Mouse (Mus musculus) embryonic facial prominence, embryonic 10.5 days (tissue): ENCODE data around the gene Mroh8. TPM values are rescaled to one million over a fixed set of nuclear protein-coding genes. Genes with fewer than 3 reads are reported as not detected.

ENCODE experiments used
- DNase-seq: peaks from one replicate; pipeline ENCODE4 v3.0.0-alpha.2; 2017; ENCODE audit warnings: low spot score
- H3K27ac ChIP-seq: fragments of 300-500 bp; sonication (generic); replicated peaks from 2 replicates; pipeline ENCODE4 v1.5.1; 2016; ENCODE audit warnings: mild to moderate bottlenecking
- H3K27me3 ChIP-seq: fragments of 300-500 bp; sonication (generic); replicated peaks from 2 replicates; pipeline ENCODE4 v1.6.1; 2016; ENCODE audit warnings: low read depth, mild to moderate bottlenecking; ENCODE audit not compliant: poor library complexity, severe bottlenecking
- H3K36me3 ChIP-seq: fragments of 300-500 bp; sonication (generic); replicated peaks from 2 replicates; pipeline ENCODE4 v1.6.1; 2016; ENCODE audit warnings: mild to moderate bottlenecking, moderate library complexity
- H3K4me1 ChIP-seq: fragments of 300-500 bp; sonication (generic); 2 replicates; pipeline ENCODE4 v1.6.1; 2016
- H3K4me3 ChIP-seq: fragments of 300-500 bp; sonication (generic); 2 replicates; pipeline ENCODE4 v1.5.1; 2016; ENCODE audit warnings: mild to moderate bottlenecking, moderate library complexity
- H3K9me3 ChIP-seq: fragments of 300-500 bp; sonication (generic); 2 replicates; pipeline ENCODE4 v1.6.1; 2016; ENCODE audit warnings: mild to moderate bottlenecking
- WGBS: fragments of 180-500 bp; shearing (Covaris S2); methylation state at CpG from one replicate; pipeline ENCODE4 v1.1.7; 2016; 5-methylcytosine and 5-hydroxymethylcytosine counted together
- polyA plus RNA-seq: library from polyadenylated mRNA; unstranded; fragments of >200 nt; fragmentation: Nextera tagmentation; extraction: Ambion mirVana; gene quantifications from 2 replicates; pipeline ENCODE4 v1.2.1, GENCODE M21; 2016

Gene Mroh8
- polyA plus RNA-seq, result 0.73 and 1.0 TPM in 2 replicates

- under 1% methylated on average over 32 of the region's 32 CpGs for WGBS
- no peak for DNase-seq
- Histone ChIP-seq H3K27me3 (no peaks in the 10 kb centered on the region), H3K4me1 (peaks cover 20% of the 10 kb centered on the region), H3K4me3 (peak within 1 kb of the TSS; percentile 99), H3K36me3 (peaks cover 37% of the 10 kb centered on the region), H3K9me3 (no peaks in the 10 kb centered on the region), H3K27ac (peak within 1 kb of the TSS; percentile 99)
Measured at GRCm38 (mm10) chr2:157279416-157279800, at the start of gene Mroh8. TSS of gene Mroh8 (minus strand) at chr2:157279549.

- H3K4me3 ChIP-seq, result no peak overlapping the region
- 26% methylated on average over 11 of the region's 11 CpGs for WGBS
- peaks cover 33% of the 10 kb centered on the region for H3K4me1 ChIP-seq
- peaks cover 59% of the 10 kb centered on the region for H3K36me3 ChIP-seq
- H3K27me3 ChIP-seq, result no peaks in the 10 kb centered on the region
- H3K9me3 ChIP-seq, result no peaks in the 10 kb centered on the region
- DNase-seq, result peak; percentile 56
- peak overlapping the region; percentile 81 for H3K27ac ChIP-seq
Measured at GRCm38 (mm10) chr2:157328570-157328969, 49.2 kb upstream of the Mroh8 start.

- no peak overlapping the region for H3K4me3 ChIP-seq
- H3K36me3 ChIP-seq, result peaks cover 63% of the 10 kb centered on the region
- H3K27me3 ChIP-seq, result no peaks in the 10 kb centered on the region
- DNase-seq, result no peak
- peak overlapping the region; percentile 81 for H3K27ac ChIP-seq
- peaks cover 33% of the 10 kb centered on the region for H3K4me1 ChIP-seq
- WGBS, result 29% methylated on average over 5 of the region's 5 CpGs
- no peaks in the 10 kb centered on the region for H3K9me3 ChIP-seq
Measured at GRCm38 (mm10) chr2:157328106-157328505, 48.8 kb upstream of the Mroh8 start.

GRCm38 (mm10) chr2:157325238-157325637 is 45.9 kb upstream of the Mroh8 start:
- WGBS, result 84% methylated on average over 2 of the region's 2 CpGs
- H3K27me3 ChIP-seq, result no peaks in the 10 kb centered on the region
- peaks cover 92% of the 10 kb centered on the region for H3K36me3 ChIP-seq
- no peak for DNase-seq
- H3K27ac ChIP-seq, result no peak overlapping the region
- H3K4me3 ChIP-seq, result no peak overlapping the region
- H3K9me3 ChIP-seq, result no peaks in the 10 kb centered on the region
- peaks cover 35% of the 10 kb centered on the region for H3K4me1 ChIP-seq

- Histone ChIP-seq H3K36me3 (peaks cover 100% of the 10 kb centered on the region), H3K4me3 (no peak overlapping the region), H3K9me3 (no peaks in the 10 kb centered on the region), H3K27me3 (no peaks in the 10 kb centered on the region), H3K4me1 (peaks cover 15% of the 10 kb centered on the region), H3K27ac (no peak overlapping the region)
- no peak for DNase-seq
- 90% methylated on average over 5 of the region's 5 CpGs for WGBS
Measured at GRCm38 (mm10) chr2:157322029-157322766, 42.8 kb upstream of the Mroh8 start.

- H3K27ac ChIP-seq, result no peak overlapping the region
- H3K27me3 ChIP-seq, result no peaks in the 10 kb centered on the region
- H3K36me3 ChIP-seq, result peaks cover 100% of the 10 kb centered on the region
- peak; percentile 26 for DNase-seq
- H3K4me1 ChIP-seq, result peaks cover 15% of the 10 kb centered on the region
- 45% methylated on average over 5 of the region's 5 CpGs for whole genome bisulfite sequencing
- H3K4me3 ChIP-seq, result no peak overlapping the region
- no peaks in the 10 kb centered on the region for H3K9me3 ChIP-seq
Measured at GRCm38 (mm10) chr2:157320886-157321285, 41.5 kb upstream of the Mroh8 start.

GRCm38 (mm10) chr2:157320135-157320534 is 40.8 kb upstream of the Mroh8 start:
- 80% methylated on average over 8 of the region's 8 CpGs for WGBS
- H3K27ac ChIP-seq, result no peak overlapping the region; the same call in 1 of the 2 replicates
- peaks cover 100% of the 10 kb centered on the region for H3K36me3 ChIP-seq
- no peaks in the 10 kb centered on the region for H3K9me3 ChIP-seq
- H3K4me3 ChIP-seq, result no peak overlapping the region
- H3K4me1 ChIP-seq, result peaks cover 15% of the 10 kb centered on the region
- H3K27me3 ChIP-seq, result no peaks in the 10 kb centered on the region
- DNase-seq, result no peak

GRCm38 (mm10) chr2:157317220-157317619 is 37.9 kb upstream of the Mroh8 start:
- peaks cover 100% of the 10 kb centered on the region for H3K36me3 ChIP-seq
- H3K27ac ChIP-seq, result no peak overlapping the region
- WGBS, result 93% methylated on average over 6 of the region's 6 CpGs
- no peak overlapping the region for H3K4me3 ChIP-seq
- H3K27me3 ChIP-seq, result no peaks in the 10 kb centered on the region
- peaks cover 15% of the 10 kb centered on the region for H3K4me1 ChIP-seq
- no peak for DNase-seq
- H3K9me3 ChIP-seq, result no peaks in the 10 kb centered on the region

GRCm38 (mm10) chr2:157316358-157316933 is 37.1 kb upstream of the Mroh8 start:
- H3K27me3 ChIP-seq, result no peaks in the 10 kb centered on the region
- H3K4me3 ChIP-seq, result no peak overlapping the region
- H3K9me3 ChIP-seq, result no peaks in the 10 kb centered on the region
- H3K4me1 ChIP-seq, result peaks cover 15% of the 10 kb centered on the region
- no peak for DNase-seq
- H3K27ac ChIP-seq, result no peak overlapping the region
- H3K36me3 ChIP-seq, result peaks cover 100% of the 10 kb centered on the region
- WGBS, result 84% methylated on average over 14 of the region's 14 CpGs

GRCm38 (mm10) chr2:157315486-157315885 is 36.1 kb upstream of the Mroh8 start:
- H3K36me3 ChIP-seq, result peaks cover 100% of the 10 kb centered on the region
- no peak overlapping the region for H3K4me3 ChIP-seq
- H3K27me3 ChIP-seq, result no peaks in the 10 kb centered on the region
- H3K27ac ChIP-seq, result no peak overlapping the region
- DNase-seq, result no peak
- 89% methylated on average over 6 of the region's 6 CpGs for WGBS
- no peaks in the 10 kb centered on the region for H3K9me3 ChIP-seq
- H3K4me1 ChIP-seq, result peaks cover 8% of the 10 kb centered on the region

- no peaks in the 10 kb centered on the region for H3K9me3 ChIP-seq
- H3K36me3 ChIP-seq, result peaks cover 100% of the 10 kb centered on the region
- no peak overlapping the region for H3K4me3 ChIP-seq
- WGBS, result 81% methylated on average over 7 of the region's 7 CpGs
- DNase-seq, result no peak
- H3K4me1 ChIP-seq, result no peaks in the 10 kb centered on the region
- H3K27ac ChIP-seq, result no peak overlapping the region
- no peaks in the 10 kb centered on the region for H3K27me3 ChIP-seq
Measured at GRCm38 (mm10) chr2:157314310-157314709, 35.0 kb upstream of the Mroh8 start.

GRCm38 (mm10) chr2:157313718-157314117 is 34.4 kb upstream of the Mroh8 start:
- 87% methylated on average over 3 of the region's 3 CpGs for WGBS
- H3K9me3 ChIP-seq, result no peaks in the 10 kb centered on the region
- no peak for DNase-seq
- H3K36me3 ChIP-seq, result peaks cover 100% of the 10 kb centered on the region
- H3K4me3 ChIP-seq, result no peak overlapping the region
- no peaks in the 10 kb centered on the region for H3K4me1 ChIP-seq
- 0 out of 2 replicates have a peak overlapping the region, but pooled peaks have one; percentile 30 for H3K27ac ChIP-seq
- H3K27me3 ChIP-seq, result no peaks in the 10 kb centered on the region
